Mouse (Mus musculus) small intestine, adult 2 months (tissue): Measurements from ENCODE around the gene Theg.

Source experiments
- CTCF ChIP-seq: fragments of 200-500 bp; IDR thresholded peaks from 2 replicates; pipeline ENCODE4 v1.5.1; 2012; ENCODE audit warnings: low read depth, mild to moderate bottlenecking, control low read depth, inconsistent platforms, low read length, moderate library complexity, mixed read lengths; ENCODE audit not compliant: insufficient replicate concordance, insufficient read length; ENCODE audit errors: extremely low read depth
- POLR2A ChIP-seq: fragments of 200-500 bp; IDR thresholded peaks from 2 replicates; pipeline ENCODE4 v1.6.1; 2012; ENCODE audit warnings: low read depth, mild to moderate bottlenecking, control low read depth, inconsistent platforms, low read length, moderate library complexity

DNA sequence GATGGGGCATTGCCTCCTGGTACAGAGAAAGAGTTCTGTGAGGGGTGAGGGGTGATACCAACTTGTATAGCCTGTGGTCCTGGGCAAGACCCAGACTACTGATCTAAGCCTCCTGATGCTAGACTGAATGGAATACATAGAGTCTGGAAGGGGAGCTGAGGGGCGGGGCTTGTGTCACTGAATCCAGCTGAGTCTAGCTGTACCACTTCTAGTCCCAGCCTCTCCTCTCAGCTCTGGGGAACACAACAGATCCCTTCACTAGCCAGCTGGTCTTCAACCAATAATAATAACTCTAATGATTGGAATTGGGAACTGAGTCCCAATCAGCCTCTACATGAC, 27.1 kb upstream of the Theg start:
- TF ChIP-seq POLR2A (no peak), CTCF (no peak)
